Comparison of ENCODE assay signal across 24 mouse cellular contexts in the genomic region with DNA sequence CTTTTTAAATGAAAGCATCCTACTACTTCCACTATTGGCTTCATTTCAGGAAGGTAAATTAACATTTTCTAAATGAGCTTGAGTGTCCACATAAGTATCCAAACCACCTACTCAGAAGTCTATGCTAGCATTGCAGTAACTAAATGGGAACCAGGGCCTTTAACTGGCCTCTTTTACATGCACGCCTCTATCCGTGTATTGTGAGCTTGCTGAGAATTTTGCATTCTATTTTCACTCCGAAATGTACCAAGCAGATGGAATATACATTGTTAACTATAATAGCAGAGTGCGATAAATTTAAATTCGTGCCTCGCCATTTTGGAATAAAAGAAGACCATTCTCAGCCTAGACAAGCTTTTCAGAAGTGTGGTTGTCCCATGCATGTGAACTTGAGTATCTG.
DNase-seq lines count a peak whose midpoint lies in the region; ATAC-seq and TF ChIP-seq lines count a peak whose summit lies in the region.
"Had no signal": no experiment of that assay in that cellular context is flagged by ENCODE, and none has a peak within 500 bp of the region (broad histone marks: within the 10 kb centered on the region; RNA-seq: fewer than 3 reads in every experiment).

No protein-coding gene starts in this region.

- DNase-seq in frontal cortex, postnatal 14 days (ENCODE audit: low spot score in 2 of 2), result no peak
- no peak for DNase-seq in forebrain, postnatal 0 days
- no peak for DNase-seq in cerebellum, adult 18-20 months
- no peak for DNase-seq in heart, embryonic 10.5 days (ENCODE audit: low spot score)
- DNase-seq: adrenal gland, adult 2 months; adrenal gland, postnatal 14 days; cerebellum, adult 11 months; cerebellum, adult 8-10 months; cerebellum, postnatal 10 days; cerebellum, postnatal 36 days; gastrocnemius, adult 2 months; gastrocnemius, postnatal 14 days; heart, adult 11 months; heart, postnatal 10 days; heart, postnatal 36 days; kidney, adult 2 months had no signal

- H3K9ac ChIP-seq in forebrain, embryonic 15.5 days (replicated peaks), result no peak overlapping the region
- no peak overlapping the region for H3K9ac ChIP-seq in forebrain, postnatal 0 days
- H3K9ac ChIP-seq: heart, embryonic 12.5 days; heart, embryonic 15.5 days; hindbrain, embryonic 14.5 days had no signal

- no peaks in the 10 kb centered on the region for H3K9me3 ChIP-seq in forebrain, embryonic 15.5 days
- H3K9me3 ChIP-seq in forebrain, postnatal 0 days (ENCODE audit: low read length), result no peaks in the 10 kb centered on the region
- no peaks in the 10 kb centered on the region for H3K9me3 ChIP-seq in heart, embryonic 10.5 days
- H3K9me3 ChIP-seq: heart, embryonic 12.5 days; heart, embryonic 15.5 days; hindbrain, embryonic 10.5 days had no signal

- peak overlapping the region; percentile 78 for H3K27ac ChIP-seq in forebrain, embryonic 15.5 days (replicated peaks)
- H3K27ac ChIP-seq in forebrain, postnatal 0 days (ENCODE audit: low read depth, low read length), result peak overlapping the region; percentile 58; the same call in 1 of the 2 replicates
- no peak overlapping the region for H3K27ac ChIP-seq in heart, embryonic 10.5 days
- H3K27ac ChIP-seq: gastrocnemius, adult 2 months; heart, embryonic 15.5 days; hindbrain, embryonic 10.5 days; hindbrain, embryonic 14.5 days had no signal

- no peak overlapping the region for H3K4me3 ChIP-seq in forebrain, embryonic 15.5 days
- no peak overlapping the region for H3K4me3 ChIP-seq in forebrain, postnatal 0 days (ENCODE audit: low read depth, low read length)
- no peak overlapping the region for H3K4me3 ChIP-seq in heart, embryonic 10.5 days
- H3K4me3 ChIP-seq: gastrocnemius, adult 2 months; heart, embryonic 12.5 days; heart, embryonic 15.5 days; hindbrain, embryonic 10.5 days had no signal

- 72% methylated on average over 6 of the region's 6 CpGs for WGBS in forebrain, embryonic 15.5 days
- 73% methylated on average over 6 of the region's 6 CpGs for WGBS in forebrain, postnatal 0 days
- WGBS in heart, embryonic 10.5 days, result 96% methylated on average over 6 of the region's 6 CpGs

- no peaks in the 10 kb centered on the region for H3K36me3 ChIP-seq in forebrain, embryonic 15.5 days
- no peaks in the 10 kb centered on the region for H3K36me3 ChIP-seq in forebrain, postnatal 0 days (ENCODE audit: insufficient read depth)
- H3K36me3 ChIP-seq in heart, embryonic 10.5 days, result no peaks in the 10 kb centered on the region
- H3K36me3 ChIP-seq: heart, embryonic 12.5 days; heart, embryonic 15.5 days had no signal

- peak; percentile 84 for ATAC-seq in frontal cortex, adult (ENCODE audit: low TSS enrichment)
- peak; percentile 6; the same call in 1 of the 2 replicates for ATAC-seq in forebrain, embryonic 15.5 days (replicated peaks)
- peak; percentile 27; the same call in 1 of the 2 replicates for ATAC-seq in forebrain, postnatal 0 days
- ATAC-seq: CD4-positive, CD25-positive, alpha-beta regulatory T cell, adult 4 months; intestine, postnatal 0 days had no signal

- no peak overlapping the region for H3K4me2 ChIP-seq in forebrain, embryonic 15.5 days (replicated peaks)
- no peak overlapping the region for H3K4me2 ChIP-seq in forebrain, postnatal 0 days (ENCODE audit: low read depth)
- H3K4me2 ChIP-seq: heart, embryonic 12.5 days; heart, embryonic 15.5 days; hindbrain, embryonic 14.5 days had no signal

- no peak for TF ChIP-seq CTCF in forebrain, postnatal 0 days (IDR thresholded peaks at IDR 0.05; ENCODE audit: low read depth)

- peaks cover 18% of the 10 kb centered on the region for H3K4me1 ChIP-seq in forebrain, embryonic 15.5 days
- H3K4me1 ChIP-seq in forebrain, postnatal 0 days (ENCODE audit: insufficient read depth), result no peaks in the 10 kb centered on the region
- no peaks in the 10 kb centered on the region for H3K4me1 ChIP-seq in heart, embryonic 10.5 days
- H3K4me1 ChIP-seq: heart, embryonic 12.5 days; heart, embryonic 15.5 days; hindbrain, embryonic 10.5 days had no signal

- no peaks in the 10 kb centered on the region for H3K27me3 ChIP-seq in forebrain, embryonic 15.5 days
- no peaks in the 10 kb centered on the region for H3K27me3 ChIP-seq in forebrain, postnatal 0 days (ENCODE audit: insufficient read depth, low read length)
- no peaks in the 10 kb centered on the region for H3K27me3 ChIP-seq in heart, embryonic 10.5 days (ENCODE audit: insufficient read depth, poor library complexity, severe bottlenecking)
- H3K27me3 ChIP-seq: heart, embryonic 12.5 days; heart, embryonic 15.5 days had no signal

Comparison
In these comparisons a context has a peak if more than half of its experiments do, and no peak if none do; other contexts are left out.
1. ATAC-seq: peak in every context shown above with its lines; median percentile 84 in frontal cortex, adult; 27 in forebrain, postnatal 0 days; 6 in forebrain, embryonic 15.5 days.